In genomic region chr10:60245041-60245440, GRCm38 (mm10) we compare ENCODE assay signal across 9 mouse cellular contexts. TPM values are rescaled to one million over a fixed set of nuclear protein-coding genes. Genes with fewer than 3 reads are reported as not detected.
DNase-seq lines count a peak whose midpoint lies in the region; ATAC-seq and TF ChIP-seq lines count a peak whose summit lies in the region.
"Had no signal": no experiment of that assay in that cellular context is flagged by ENCODE, and none has a peak within 500 bp of the region (broad histone marks: within the 10 kb centered on the region; RNA-seq: fewer than 3 reads in every experiment).

No protein-coding gene starts in this region.

- ATAC-seq in G1E (ENCODE audit: extremely low read depth, insufficient number of reproducible peaks, low FRiP score, poor library complexity, severe bottlenecking) = peak; percentile 34
- ATAC-seq in hindbrain, embryonic 11.5 days (ENCODE audit: low FRiP score) = 0 out of 2 replicates have a peak, but pooled peaks have one; percentile 57
- ATAC-seq in lung, embryonic 16.5 days (ENCODE audit: low read depth) = peak; percentile 76

- H3K27ac ChIP-seq in hindbrain, embryonic 11.5 days (ENCODE audit: low read depth, low read length) = no peak overlapping the region
- no peak overlapping the region for H3K27ac ChIP-seq in lung, embryonic 16.5 days (ENCODE audit: low read length)

- H3K4me1 ChIP-seq in G1E (ENCODE audit: insufficient read depth, low read depth, low read length) = peaks cover 2% of the 10 kb centered on the region; the same call in 1 of the 2 replicates
- H3K4me1 ChIP-seq in hindbrain, embryonic 11.5 days (replicated peaks; ENCODE audit: control insufficient read depth, insufficient read depth, low read length) = no peaks in the 10 kb centered on the region
- no peaks in the 10 kb centered on the region for H3K4me1 ChIP-seq in lung, embryonic 16.5 days (replicated peaks; ENCODE audit: control insufficient read depth, insufficient read depth, low read length)

- H3K27me3 ChIP-seq in G1E (ENCODE audit: insufficient read depth, low read length) = no peaks in the 10 kb centered on the region
- H3K27me3 ChIP-seq in hindbrain, embryonic 11.5 days (ENCODE audit: control insufficient read depth, insufficient read depth, low read length) = no peaks in the 10 kb centered on the region
- no peaks in the 10 kb centered on the region for H3K27me3 ChIP-seq in lung, embryonic 16.5 days (ENCODE audit: control insufficient read depth, insufficient read depth, low read depth, low read length)

- H3K9ac ChIP-seq in hindbrain, embryonic 11.5 days (ENCODE audit: low read depth, low read length) = no peak overlapping the region
- no peak overlapping the region for H3K9ac ChIP-seq in lung, embryonic 16.5 days (ENCODE audit: low read length)

- H3K9me3 ChIP-seq in G1E (replicated peaks) = no peaks in the 10 kb centered on the region
- no peaks in the 10 kb centered on the region for H3K9me3 ChIP-seq in hindbrain, embryonic 11.5 days (ENCODE audit: control insufficient read depth, low read length)
- no peaks in the 10 kb centered on the region for H3K9me3 ChIP-seq in lung, embryonic 16.5 days (ENCODE audit: control insufficient read depth, low read length)

- H3K4me2 ChIP-seq in hindbrain, embryonic 11.5 days (replicated peaks; ENCODE audit: low read depth, low read length) = no peak overlapping the region
- H3K4me2 ChIP-seq in lung, embryonic 16.5 days (ENCODE audit: low read depth, low read length) = no peak overlapping the region

- no peaks in the 10 kb centered on the region for H3K36me3 ChIP-seq in G1E (replicated peaks)
- H3K36me3 ChIP-seq in hindbrain, embryonic 11.5 days (ENCODE audit: control insufficient read depth, insufficient read depth, low read length) = no peaks in the 10 kb centered on the region
- no peaks in the 10 kb centered on the region for H3K36me3 ChIP-seq in lung, embryonic 16.5 days (ENCODE audit: control insufficient read depth, insufficient read depth, low read length)

- 2% methylated on average over 8 of the region's 8 CpGs for WGBS in hindbrain, embryonic 11.5 days
- 3% methylated on average over 8 of the region's 8 CpGs for WGBS in lung, embryonic 16.5 days

- peak; percentile 86 for TF ChIP-seq CTCF in G1E (IDR thresholded peaks at IDR 0.05; ENCODE audit: low read depth, low read length)

- peak; percentile 23 for DNase-seq in G1E (ENCODE audit: low spot score)
- DNase-seq in cerebellum, adult 18-20 months = peak; percentile 86 to 95
- peak; percentile 91 for DNase-seq in forelimb bud, embryonic 11.5 days (ENCODE audit: low read depth, low spot score)
- peak; percentile 96 for DNase-seq in hindbrain, embryonic 11.5 days (ENCODE audit: low spot score)
- peak; percentile 83 for DNase-seq in layer of hippocampus, adult 9-11 months
- DNase-seq in ovary, postnatal 14 days (ENCODE audit: low spot score) = peak; percentile 92
- DNase-seq in thymus, postnatal 14 days = peak; percentile 91

- no peak overlapping the region for H3K4me3 ChIP-seq in G1E (ENCODE audit: low read depth, low read length)
- H3K4me3 ChIP-seq in hindbrain, embryonic 11.5 days (ENCODE audit: low read depth, low read length) = no peak overlapping the region
- H3K4me3 ChIP-seq in lung, embryonic 16.5 days (ENCODE audit: low read length) = no peak overlapping the region
- H3K4me3 ChIP-seq: megakaryocyte, embryonic 14.5 days had no signal

RNA-seq across cellular contexts. Expression of gene Chst3, which starts 26.0 kb away (rescaled TPM):
- total RNA-seq in G1E (2014; fragmentation: Nextera tagmentation) = not detected in 2 replicates
- total RNA-seq in G1E (2017) = 0.11 TPM in 1 of 2 replicates, not detected in the other
- not detected in 2 replicates for polyA plus RNA-seq in G1E (2012)
- polyA plus RNA-seq in hindbrain, embryonic 11.5 days (2014; fragmentation: Nextera tagmentation; extraction: Ambion mirVana) = 1.5 TPM in 2 replicates
- polyA plus RNA-seq in lung, embryonic 16.5 days (2015; fragmentation: Nextera tagmentation; extraction: Ambion mirVana) = 1.8 and 2.1 TPM in 2 replicates

RNA-seq across cellular contexts. Expression of gene Psap, which starts 32.4 kb away (rescaled TPM):
- 55.7 and 74.8 TPM in 2 replicates for total RNA-seq in G1E (2014; fragmentation: Nextera tagmentation)
- 100 and 103 TPM in 2 replicates for total RNA-seq in G1E (2017)
- 32.9 and 35.8 TPM in 2 replicates for polyA plus RNA-seq in G1E (2012)
- polyA plus RNA-seq in hindbrain, embryonic 11.5 days (2014; fragmentation: Nextera tagmentation; extraction: Ambion mirVana) = 85.7 and 91.4 TPM in 2 replicates
- polyA plus RNA-seq in lung, embryonic 16.5 days (2015; fragmentation: Nextera tagmentation; extraction: Ambion mirVana) = 131 and 132 TPM in 2 replicates

Comparison
In these comparisons a context has a peak if more than half of its experiments do, and no peak if none do; other contexts are left out.
1. DNase-seq: peak in every context shown above with its lines; median percentile 96 in hindbrain, embryonic 11.5 days; 92 in ovary, postnatal 14 days; 91 in forelimb bud, embryonic 11.5 days; 91 in thymus, postnatal 14 days; 90 in cerebellum, adult 18-20 months; 83 in layer of hippocampus, adult 9-11 months; 23 in G1E.